Mouse (Mus musculus): ENCODE data around the gene Phlda2.

The Phlda2 gene

DNA sequence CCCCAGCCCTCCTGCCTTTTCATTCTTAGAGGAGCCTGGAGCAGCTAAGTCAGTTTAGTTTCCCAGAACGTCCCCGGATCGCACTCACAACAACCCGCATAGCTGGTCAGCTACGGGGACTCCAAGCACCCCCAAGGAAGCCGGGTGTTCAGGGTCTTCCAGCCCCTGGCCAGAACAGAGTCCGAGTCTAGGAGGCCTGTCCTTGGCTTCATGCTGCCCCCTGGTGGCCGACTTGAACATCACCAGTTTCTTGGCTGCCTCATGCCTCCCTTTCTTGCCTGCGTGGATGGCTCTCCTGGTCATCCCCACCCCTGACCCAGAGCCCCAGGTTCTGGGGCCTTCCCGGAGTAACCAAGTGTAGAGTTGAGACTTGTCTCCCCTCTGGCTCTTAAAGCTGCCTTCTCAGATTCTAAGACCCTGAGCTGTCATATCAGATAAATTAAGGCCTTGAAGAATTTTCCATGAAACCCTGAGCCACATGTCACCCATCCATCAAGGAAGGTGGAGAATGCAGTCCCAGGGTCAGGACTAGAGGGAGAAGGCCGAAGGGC, 39.0 kb downstream of the Phlda2 start:
- peak; percentile 70 for DNase-seq (ENCODE audit: inconsistent ontology term)

DNA sequence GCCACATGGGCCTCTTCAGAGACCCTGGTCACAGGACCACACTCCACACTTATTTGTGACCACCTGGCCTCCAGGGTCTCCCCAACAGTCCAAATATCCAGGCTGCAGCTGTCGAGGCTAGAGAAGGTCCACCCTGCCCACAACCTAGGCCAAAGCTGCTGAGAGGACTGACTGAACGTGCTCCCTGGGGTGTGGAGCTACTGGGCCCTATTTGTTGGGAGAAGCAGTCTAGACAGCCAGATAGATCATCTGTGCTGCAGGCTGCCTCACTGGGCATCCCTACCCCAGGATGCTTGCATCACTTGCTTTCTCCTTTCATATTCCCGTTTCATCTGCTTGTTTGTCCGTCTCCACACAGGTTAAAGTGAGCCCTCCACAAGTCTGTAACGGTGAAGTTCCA, 40.4 kb downstream of the Phlda2 start:
- no peak for DNase-seq (ENCODE audit: inconsistent ontology term)

DNA sequence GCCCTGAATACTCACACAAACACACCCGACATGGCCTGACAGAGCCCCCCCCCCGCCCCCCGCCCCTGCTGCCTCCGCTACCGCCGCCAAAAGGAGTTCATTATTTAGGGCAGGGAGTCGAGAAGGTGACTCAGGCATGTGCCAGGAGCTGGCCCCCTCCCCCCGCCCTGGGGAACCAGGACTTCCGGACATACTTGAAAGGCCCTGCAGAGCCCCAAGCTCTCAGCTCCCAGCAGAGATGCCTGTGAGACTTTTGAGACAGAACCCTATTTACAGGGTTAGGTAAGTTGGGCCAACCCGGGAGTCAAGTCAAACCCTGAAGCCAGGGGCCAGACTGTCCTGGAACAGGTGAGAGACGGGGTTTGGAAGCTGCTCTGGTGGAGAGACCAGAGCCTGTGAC, 41.0 kb downstream of the Phlda2 start:
- no peak for DNase-seq (ENCODE audit: inconsistent ontology term)

DNA sequence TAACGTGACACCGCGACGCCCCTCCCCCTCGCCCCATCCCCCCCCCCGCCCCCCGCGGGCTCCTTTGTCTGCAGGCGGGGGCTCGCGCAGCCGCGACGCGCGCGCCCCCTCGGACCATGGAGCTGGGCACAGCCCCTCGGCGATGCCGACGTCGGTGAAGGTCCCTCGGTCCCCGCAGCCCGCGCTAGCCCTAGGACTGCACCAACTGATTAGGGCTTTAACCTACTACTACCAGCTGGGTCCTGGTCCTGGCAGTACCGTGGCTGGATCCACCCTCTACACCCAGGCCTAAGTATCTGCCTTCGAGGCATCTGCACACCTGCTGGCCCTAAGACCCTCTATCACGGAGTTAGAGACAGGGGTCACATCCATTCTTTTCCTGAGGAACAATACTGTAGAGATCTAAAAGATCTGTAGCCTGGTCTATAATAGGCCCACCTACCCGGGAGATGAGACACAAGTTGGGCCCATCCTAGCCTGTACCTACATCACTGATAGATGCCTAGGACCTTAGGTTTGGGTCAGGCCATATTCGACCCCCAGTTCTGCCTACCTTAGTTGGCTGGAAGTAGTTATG, 41.6 kb downstream of the Phlda2 start:
- DNase-seq (ENCODE audit: inconsistent ontology term), result no peak

DNA sequence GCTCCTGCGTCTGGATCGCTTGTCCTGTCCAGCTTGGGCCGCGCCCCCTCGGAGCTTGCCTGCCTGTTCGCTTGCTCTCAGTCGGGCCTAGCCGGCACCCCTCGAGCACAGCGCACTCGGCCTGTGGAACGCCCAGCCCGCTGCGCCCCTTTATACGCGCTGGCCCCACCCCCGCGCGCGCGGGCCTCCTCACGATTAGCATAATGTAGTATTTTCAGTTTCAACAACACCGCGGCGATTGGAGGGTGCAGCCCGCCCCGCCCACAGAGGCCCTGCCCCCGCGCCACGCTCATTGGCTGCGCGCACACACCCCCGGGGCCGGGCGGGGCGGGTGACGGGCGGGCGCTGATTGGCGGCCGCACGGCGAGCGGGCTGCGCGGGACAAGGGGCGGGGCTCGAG, 42.1 kb downstream of the Phlda2 start, which contains the start of gene Cdkn1c:
TSS of gene Cdkn1c (minus strand) at position 177 of the 400 bp plus-strand sequence.
- DNase-seq (ENCODE audit: inconsistent ontology term), result peak; percentile 88

DNA sequence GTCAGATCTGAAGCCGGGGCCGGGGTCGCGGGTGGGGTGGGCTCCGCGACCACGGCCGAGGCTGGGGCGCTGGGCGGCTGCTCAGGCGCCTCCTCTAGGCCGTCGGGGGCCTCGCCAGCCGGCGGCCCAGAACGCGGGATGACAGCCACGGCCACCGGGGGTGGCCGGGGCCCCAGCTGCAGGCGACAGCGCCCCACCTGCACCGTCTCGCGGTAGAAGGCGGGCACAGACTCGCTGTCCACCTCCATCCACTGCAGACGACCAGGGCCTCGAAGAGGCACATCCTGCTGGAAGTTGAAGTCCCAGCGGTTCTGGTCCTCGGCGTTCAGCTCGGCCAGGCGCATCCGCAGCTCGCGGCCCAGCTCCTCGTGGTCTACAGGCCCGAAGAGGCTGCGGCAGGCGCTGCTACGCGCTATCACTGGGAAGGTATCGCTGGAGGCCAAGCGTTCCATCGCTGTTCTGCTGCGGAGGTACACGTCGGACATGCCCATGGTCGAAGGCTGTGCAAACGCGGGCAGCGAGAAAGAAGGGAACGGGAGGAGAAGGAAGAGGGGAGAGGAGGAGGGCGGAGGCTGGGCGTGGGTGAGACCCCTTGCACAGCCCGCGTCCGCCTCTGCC, 42.6 kb downstream of the Phlda2 start:
- no peak for DNase-seq (ENCODE audit: inconsistent ontology term)

DNA sequence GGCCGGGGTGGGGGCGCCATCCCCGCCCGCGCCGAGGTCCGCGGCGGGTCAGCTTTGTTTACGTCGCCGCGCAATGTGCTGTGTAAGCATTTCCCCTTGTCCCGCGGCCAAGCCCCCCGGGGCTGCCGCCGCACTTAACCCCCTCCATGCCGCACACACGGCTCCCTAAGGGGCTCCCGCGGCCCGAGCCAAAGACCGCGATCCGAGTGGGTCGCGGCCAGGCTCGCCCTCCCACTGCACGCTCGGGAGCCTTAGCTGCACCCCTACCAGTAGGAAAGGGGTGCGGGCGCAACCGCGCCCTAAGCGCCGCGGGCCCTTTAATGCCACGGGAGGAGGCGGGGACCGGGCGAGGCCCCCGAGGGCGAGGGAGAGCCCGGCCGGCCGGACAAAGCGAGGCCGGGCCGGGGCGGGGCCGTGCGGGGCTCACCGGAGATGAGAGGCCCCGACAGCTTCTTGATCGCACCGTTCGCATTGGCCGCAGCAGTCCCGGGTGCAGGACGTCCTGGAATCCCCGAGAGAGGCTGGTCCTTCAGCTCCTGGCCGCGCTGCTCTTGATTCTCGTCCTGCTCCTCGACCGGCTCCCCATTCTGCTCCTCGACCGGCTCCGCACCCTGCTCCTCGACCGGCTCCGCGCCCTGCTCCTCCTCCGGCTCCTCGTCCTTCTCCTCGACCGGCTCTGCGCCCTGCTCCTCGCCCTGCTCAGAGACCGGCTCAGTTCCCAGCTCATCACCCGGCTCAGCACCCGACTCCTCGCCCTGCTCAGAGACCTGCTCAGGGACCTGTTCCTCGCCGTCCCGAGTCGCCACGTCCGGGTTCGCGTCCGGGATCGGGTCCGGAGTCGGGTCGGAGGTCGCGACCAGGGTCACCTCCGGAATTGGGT, 43.4 kb downstream of the Phlda2 start:
- peak; percentile 35 for DNase-seq (ENCODE audit: inconsistent ontology term)

DNA sequence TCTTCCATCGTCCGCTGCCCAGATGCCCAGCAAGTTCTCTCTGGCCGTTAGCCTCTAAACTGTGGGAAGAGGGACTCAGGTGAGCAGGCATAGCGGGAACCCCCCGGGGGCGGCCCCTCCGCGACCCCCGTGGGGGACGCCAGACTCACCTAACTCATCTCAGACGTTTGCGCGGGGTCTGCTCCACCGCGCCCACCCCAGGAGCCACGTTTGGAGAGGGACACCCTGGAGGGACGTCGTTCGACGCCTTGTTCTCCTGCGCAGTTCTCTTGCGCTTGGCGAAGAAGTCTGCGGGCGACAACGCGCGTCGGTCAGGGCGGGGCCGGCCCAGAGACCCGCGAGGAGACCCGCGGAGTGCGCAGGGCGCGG, 44.0 kb downstream of the Phlda2 start:
- no peak for DNase-seq (ENCODE audit: inconsistent ontology term)

All from Muller cell, postnatal 12 days (primary cell).